Comparison of ENCODE assay signal across 8 mouse cellular contexts in genomic region chr16:90934193-90934686, GRCm38 (mm10). TPM values are rescaled to one million over a fixed set of nuclear protein-coding genes. Genes with fewer than 3 reads are reported as not detected.
A peak's percentile ranks its signal among the peaks of the same experiment; 100 is the strongest.
DNase-seq lines count a peak whose midpoint lies in the region; ATAC-seq and TF ChIP-seq lines count a peak whose summit lies in the region.

No protein-coding gene starts in this region.

- peaks cover 2% of the 10 kb centered on the region; the same call in 1 of the 2 replicates for H3K4me1 ChIP-seq in testis, adult 2 months (ENCODE audit: control insufficient read depth, insufficient read depth, low read length)
- H3K4me1 ChIP-seq in forebrain, postnatal 0 days (ENCODE audit: insufficient read depth), result no peaks in the 10 kb centered on the region
- H3K4me1 ChIP-seq in hindbrain, embryonic 14.5 days (replicated peaks; ENCODE audit: control insufficient read depth, insufficient read depth, low read length), result peaks cover 6% of the 10 kb centered on the region; the same call in 1 of the 2 replicates
- 0 out of 2 replicates have a peak, but pooled peaks cover 2% of the 10 kb centered on the region for H3K4me1 ChIP-seq in limb, embryonic 13.5 days
- peaks cover 6% of the 10 kb centered on the region; the same call in 1 of the 2 replicates for H3K4me1 ChIP-seq in midbrain, embryonic 11.5 days (ENCODE audit: control insufficient read depth, insufficient read depth, low read length)
- H3K4me1 ChIP-seq in stomach, embryonic 16.5 days (ENCODE audit: control insufficient read depth, insufficient read depth, low read length), result peaks cover 3% of the 10 kb centered on the region; the same call in 1 of the 2 replicates

- peak overlapping the region; percentile 88 for H3K9ac ChIP-seq in forebrain, postnatal 0 days
- H3K9ac ChIP-seq in hindbrain, embryonic 14.5 days, result peak overlapping the region; percentile 78
- H3K9ac ChIP-seq in limb, embryonic 13.5 days, result peak overlapping the region; percentile 81
- H3K9ac ChIP-seq in midbrain, embryonic 11.5 days (ENCODE audit: low read length), result peak overlapping the region; percentile 89
- H3K9ac ChIP-seq in stomach, embryonic 16.5 days (ENCODE audit: low read length), result peak overlapping the region; percentile 83

- peak overlapping the region; percentile 78 for H3K4me2 ChIP-seq in forebrain, postnatal 0 days (ENCODE audit: low read depth)
- peak overlapping the region; percentile 78 for H3K4me2 ChIP-seq in hindbrain, embryonic 14.5 days (replicated peaks)
- H3K4me2 ChIP-seq in limb, embryonic 13.5 days (replicated peaks), result peak overlapping the region; percentile 80
- peak overlapping the region; percentile 80 for H3K4me2 ChIP-seq in midbrain, embryonic 11.5 days
- peak overlapping the region; percentile 82 for H3K4me2 ChIP-seq in stomach, embryonic 16.5 days (ENCODE audit: low read depth, low read length)

- ATAC-seq in forebrain, postnatal 0 days, result peak; percentile 56
- ATAC-seq in hindbrain, embryonic 14.5 days (ENCODE audit: low FRiP score), result peak; percentile 22
- ATAC-seq in limb, embryonic 13.5 days (ENCODE audit: low FRiP score, low read depth), result peak; percentile 73
- peak; percentile 54 for ATAC-seq in midbrain, embryonic 11.5 days (ENCODE audit: low FRiP score)
- ATAC-seq in stomach, embryonic 16.5 days (ENCODE audit: insufficient read depth, low FRiP score), result peak; percentile 65

- H3K36me3 ChIP-seq in testis, adult 2 months (ENCODE audit: control insufficient read depth, insufficient read depth, low read length), result peaks cover 3% of the 10 kb centered on the region
- peaks cover 25% of the 10 kb centered on the region for H3K36me3 ChIP-seq in forebrain, postnatal 0 days (ENCODE audit: insufficient read depth)
- H3K36me3 ChIP-seq in hindbrain, embryonic 14.5 days (replicated peaks; ENCODE audit: control insufficient read depth, insufficient read depth), result peaks cover 31% of the 10 kb centered on the region
- H3K36me3 ChIP-seq in limb, embryonic 13.5 days, result peaks cover 12% of the 10 kb centered on the region
- no peaks in the 10 kb centered on the region for H3K36me3 ChIP-seq in midbrain, embryonic 11.5 days (ENCODE audit: control insufficient read depth, insufficient read depth, low read length)
- H3K36me3 ChIP-seq in stomach, embryonic 16.5 days (ENCODE audit: control insufficient read depth, insufficient read depth, low read length), result no peaks in the 10 kb centered on the region

- no peaks in the 10 kb centered on the region for H3K27me3 ChIP-seq in testis, adult 2 months (ENCODE audit: control insufficient read depth, insufficient read depth, low read length)
- no peaks in the 10 kb centered on the region for H3K27me3 ChIP-seq in forebrain, postnatal 0 days (ENCODE audit: insufficient read depth, low read length)
- H3K27me3 ChIP-seq in hindbrain, embryonic 14.5 days (ENCODE audit: control insufficient read depth, insufficient read depth, low read length), result no peaks in the 10 kb centered on the region
- no peaks in the 10 kb centered on the region for H3K27me3 ChIP-seq in limb, embryonic 13.5 days
- no peaks in the 10 kb centered on the region for H3K27me3 ChIP-seq in midbrain, embryonic 11.5 days (ENCODE audit: control insufficient read depth, insufficient read depth, low read length)
- H3K27me3 ChIP-seq in stomach, embryonic 16.5 days (ENCODE audit: control insufficient read depth, insufficient read depth, low read length), result no peaks in the 10 kb centered on the region

- peak overlapping the region; percentile 100 for H3K4me3 ChIP-seq in testis, adult 2 months (ENCODE audit: control insufficient read depth, low read depth, low read length)
- H3K4me3 ChIP-seq in forebrain, postnatal 0 days (ENCODE audit: low read depth, low read length), result peak overlapping the region; percentile 85
- peak overlapping the region; percentile 82 for H3K4me3 ChIP-seq in hindbrain, embryonic 14.5 days (replicated peaks; ENCODE audit: low read length)
- H3K4me3 ChIP-seq in limb, embryonic 13.5 days, result peak overlapping the region; percentile 81
- peak overlapping the region; percentile 77 for H3K4me3 ChIP-seq in midbrain, embryonic 11.5 days (ENCODE audit: low read depth, low read length)
- peak overlapping the region; percentile 87 for H3K4me3 ChIP-seq in stomach, embryonic 16.5 days (replicated peaks; ENCODE audit: low read length)

- peak; percentile 47 for TF ChIP-seq POLR2A in testis, adult 2 months (IDR thresholded peaks at IDR 0.05; ENCODE audit: control insufficient read depth, low read depth, low read length)

- peak overlapping the region; percentile 96 for H3K27ac ChIP-seq in testis, adult 2 months (ENCODE audit: control insufficient read depth, insufficient read depth, low read depth, low read length)
- peak overlapping the region; percentile 88 for H3K27ac ChIP-seq in forebrain, postnatal 0 days (ENCODE audit: low read depth, low read length)
- H3K27ac ChIP-seq in hindbrain, embryonic 14.5 days, result peak overlapping the region; percentile 86
- peak overlapping the region; percentile 76 for H3K27ac ChIP-seq in limb, embryonic 13.5 days
- peak overlapping the region; percentile 77 for H3K27ac ChIP-seq in midbrain, embryonic 11.5 days (ENCODE audit: low read depth, low read length)
- peak overlapping the region; percentile 83 for H3K27ac ChIP-seq in stomach, embryonic 16.5 days (ENCODE audit: low read length)

- no peak for DNase-seq in testis, postnatal 14 days (ENCODE audit: low spot score)
- DNase-seq in brain, adult 2 months (ENCODE audit: low read depth, low spot score), result peak; percentile 80
- peak; percentile 72 for DNase-seq in forebrain, postnatal 0 days
- DNase-seq in hindbrain, embryonic 14.5 days (ENCODE audit: low spot score), result peak; percentile 40
- DNase-seq in midbrain, embryonic 11.5 days (ENCODE audit: low spot score, missing footprints), result no peak

- WGBS in forebrain, postnatal 0 days, result 2% methylated on average over 38 of the region's 38 CpGs
- WGBS in hindbrain, embryonic 14.5 days, result 1% methylated on average over 38 of the region's 38 CpGs
- under 1% methylated on average over 38 of the region's 38 CpGs for WGBS in limb, embryonic 13.5 days
- under 1% methylated on average over 38 of the region's 38 CpGs for WGBS in midbrain, embryonic 11.5 days
- WGBS in stomach, embryonic 16.5 days, result under 1% methylated on average over 38 of the region's 38 CpGs

- TF ChIP-seq CTCF in testis, adult 2 months (IDR thresholded peaks at IDR 0.05; ENCODE audit: control insufficient read depth, insufficient read depth, insufficient replicate concordance, low read depth, low read length), result no peak
- TF ChIP-seq CTCF in forebrain, postnatal 0 days (IDR thresholded peaks at IDR 0.05; ENCODE audit: low read depth), result no peak

- no peaks in the 10 kb centered on the region for H3K9me3 ChIP-seq in forebrain, postnatal 0 days (ENCODE audit: low read length)
- H3K9me3 ChIP-seq in hindbrain, embryonic 14.5 days (ENCODE audit: control insufficient read depth, low read length), result no peaks in the 10 kb centered on the region
- no peaks in the 10 kb centered on the region for H3K9me3 ChIP-seq in limb, embryonic 13.5 days
- no peaks in the 10 kb centered on the region for H3K9me3 ChIP-seq in midbrain, embryonic 11.5 days (ENCODE audit: control insufficient read depth, low read length)
- H3K9me3 ChIP-seq in stomach, embryonic 16.5 days (replicated peaks; ENCODE audit: control insufficient read depth, low read length), result no peaks in the 10 kb centered on the region

RNA-seq across cellular contexts. Expression of gene Cfap298, which starts 0.7 kb away (rescaled TPM):
- polyA plus RNA-seq in testis, adult 2 months (2012; rRNA removed), result 105 and 127 TPM in 2 replicates
- total RNA-seq in forebrain, postnatal 0 days (2014; rRNA removed), result 28.0 and 28.6 TPM in 2 replicates
- 73.4 and 79.6 TPM in 2 replicates for polyA plus RNA-seq in forebrain, postnatal 0 days (2015; fragmentation: Nextera tagmentation; extraction: Ambion mirVana)
- 49.8 and 54.0 TPM in 2 replicates for polyA plus RNA-seq in hindbrain, embryonic 14.5 days (2014; fragmentation: Nextera tagmentation; extraction: Ambion mirVana)
- 35.2 and 37.0 TPM in 2 replicates for polyA plus RNA-seq in limb, embryonic 13.5 days (2015; fragmentation: Nextera tagmentation; extraction: Ambion mirVana)
- polyA plus RNA-seq in midbrain, embryonic 11.5 days (2014; fragmentation: Nextera tagmentation; extraction: Ambion mirVana), result 50.5 and 52.7 TPM in 2 replicates
- polyA plus RNA-seq in stomach, embryonic 16.5 days (2015; fragmentation: Nextera tagmentation; extraction: Ambion mirVana), result 35.1 and 37.3 TPM in 2 replicates

Comparison
In these comparisons a context has a peak if more than half of its experiments do, and no peak if none do; other contexts are left out.
1. DNase-seq: peak in brain, adult 2 months (single experiment), forebrain, postnatal 0 days (single experiment) and hindbrain, embryonic 14.5 days (single experiment); none in testis, postnatal 14 days (single experiment) and midbrain, embryonic 11.5 days (single experiment).
2. ATAC-seq: peak in every context shown above with its lines; median percentile 73 in limb, embryonic 13.5 days; 65 in stomach, embryonic 16.5 days; 56 in forebrain, postnatal 0 days; 54 in midbrain, embryonic 11.5 days; 22 in hindbrain, embryonic 14.5 days.
3. Peak in every context shown above with its lines, with median percentiles within 50 percentile points of each other: H3K27ac ChIP-seq, H3K4me3 ChIP-seq, H3K4me2 ChIP-seq and H3K9ac ChIP-seq.